Mouse (Mus musculus): Measurements from ENCODE around the gene Dcaf10. TPM values are rescaled to one million over a fixed set of nuclear protein-coding genes. Genes with fewer than 3 reads are reported as not detected.

Gene Dcaf10
- polyA plus RNA-seq (2016; fragmentation: Nextera tagmentation; extraction: Ambion mirVana), result 9.6 and 11.9 TPM in 2 replicates

GRCm38 (mm10) chr4:45341669-45342249, at the start of gene Dcaf10:
Gene Dcaf10, plus strand, starts transcription at chr4:45342101.
- peaks cover 23% of the 10 kb centered on the region for H3K4me1 ChIP-seq
- no peaks in the 10 kb centered on the region for H3K27me3 ChIP-seq (ENCODE audit: low read depth, poor library complexity, severe bottlenecking)
- 2% methylated on average over 42 of the region's 42 CpGs for WGBS
- peaks cover 23% of the 10 kb centered on the region for H3K36me3 ChIP-seq
- no peaks in the 10 kb centered on the region for H3K9me3 ChIP-seq (replicated peaks)
- peak within 1 kb of the TSS; percentile 95 for H3K27ac ChIP-seq
- peak within 1 kb of the TSS; percentile 94 for H3K4me3 ChIP-seq
- peak; percentile 98 for DNase-seq (ENCODE audit: low spot score)

- 22% methylated on average over 27 of the region's 27 CpGs for WGBS
- Histone ChIP-seq H3K9me3 (replicated peaks) (no peaks in the 10 kb centered on the region), H3K4me3 (peak within 1 kb of the TSS; percentile 64), H3K36me3 (peaks cover 15% of the 10 kb centered on the region), H3K4me1 (peaks cover 10% of the 10 kb centered on the region), H3K27ac (peak within 1 kb of the TSS; percentile 37; the same call in 1 of the 2 replicates), H3K27me3 (ENCODE audit: low read depth, poor library complexity, severe bottlenecking) (no peaks in the 10 kb centered on the region)
- DNase-seq (ENCODE audit: low spot score), result peak; percentile 64
Observed at GRCm38 (mm10) chr4:45296662-45297564, 45.0 kb upstream of the Dcaf10 start, which contains the start of gene Trmt10b. Gene Trmt10b, plus strand, starts transcription at chr4:45297127.

- Histone ChIP-seq H3K36me3 (peaks cover 74% of the 10 kb centered on the region), H3K4me1 (no peaks in the 10 kb centered on the region), H3K27ac (no peak overlapping the region), H3K27me3 (ENCODE audit: low read depth, poor library complexity, severe bottlenecking) (no peaks in the 10 kb centered on the region), H3K4me3 (no peak overlapping the region), H3K9me3 (replicated peaks) (no peaks in the 10 kb centered on the region)
- no peak for DNase-seq (ENCODE audit: low spot score)
- WGBS, result 95% methylated on average over 14 of the region's 14 CpGs
Observed at GRCm38 (mm10) chr4:45305536-45305935, 36.4 kb upstream of the Dcaf10 start.

- peak; percentile 40 for DNase-seq (ENCODE audit: low spot score)
- Histone ChIP-seq H3K4me3 (no peak overlapping the region), H3K36me3 (peaks cover 71% of the 10 kb centered on the region), H3K9me3 (replicated peaks) (no peaks in the 10 kb centered on the region), H3K4me1 (no peaks in the 10 kb centered on the region), H3K27me3 (ENCODE audit: low read depth, poor library complexity, severe bottlenecking) (no peaks in the 10 kb centered on the region), H3K27ac (no peak overlapping the region)
- 49% methylated on average over 11 of the region's 11 CpGs for whole genome bisulfite sequencing
Observed at GRCm38 (mm10) chr4:45308046-45308445, 33.9 kb upstream of the Dcaf10 start.

- no peak overlapping the region for H3K4me3 ChIP-seq
- 89% methylated on average over 6 of the region's 6 CpGs for WGBS
- no peaks in the 10 kb centered on the region for H3K27me3 ChIP-seq (ENCODE audit: low read depth, poor library complexity, severe bottlenecking)
- H3K36me3 ChIP-seq, result peaks cover 70% of the 10 kb centered on the region
- no peak overlapping the region for H3K27ac ChIP-seq
- H3K9me3 ChIP-seq (replicated peaks), result no peaks in the 10 kb centered on the region
- DNase-seq (ENCODE audit: low spot score), result no peak
- no peaks in the 10 kb centered on the region for H3K4me1 ChIP-seq
Observed at GRCm38 (mm10) chr4:45308606-45309005, 33.3 kb upstream of the Dcaf10 start.

- peaks cover 68% of the 10 kb centered on the region for H3K36me3 ChIP-seq
Observed at GRCm38 (mm10) chr4:45311056-45311455, 30.8 kb upstream of the Dcaf10 start.

GRCm38 (mm10) chr4:45320159-45320816, 21.6 kb upstream of the Dcaf10 start:
- Histone ChIP-seq H3K36me3 (peaks cover 38% of the 10 kb centered on the region), H3K9me3 (replicated peaks) (no peaks in the 10 kb centered on the region), H3K27me3 (ENCODE audit: low read depth, poor library complexity, severe bottlenecking) (peaks cover 18% of the 10 kb centered on the region), H3K27ac (peak overlapping the region; percentile 95), H3K4me1 (peaks cover 10% of the 10 kb centered on the region), H3K4me3 (peak overlapping the region; percentile 88)
- WGBS, result under 1% methylated on average over 56 of the region's 56 CpGs
- peak; percentile 91 for DNase-seq (ENCODE audit: low spot score)

More at GRCm38 (mm10) chr4:45311056-45311455, 30.8 kb upstream of the Dcaf10 start:
- Histone ChIP-seq H3K9me3 (replicated peaks) (no peaks in the 10 kb centered on the region), H3K27ac (no peak overlapping the region), H3K4me1 (no peaks in the 10 kb centered on the region), H3K4me3 (no peak overlapping the region), H3K27me3 (ENCODE audit: low read depth, poor library complexity, severe bottlenecking) (no peaks in the 10 kb centered on the region)
- no peak for DNase-seq (ENCODE audit: low spot score)
- 100% methylated on average over 2 of the region's 2 CpGs for WGBS

- WGBS, result 94% methylated on average over 7 of the region's 7 CpGs
- Histone ChIP-seq H3K36me3 (no peaks in the 10 kb centered on the region), H3K4me1 (peaks cover 3% of the 10 kb centered on the region), H3K4me3 (no peak overlapping the region), H3K27me3 (ENCODE audit: low read depth, poor library complexity, severe bottlenecking) (0 out of 2 replicates have a peak, but pooled peaks cover 4% of the 10 kb centered on the region), H3K9me3 (replicated peaks) (no peaks in the 10 kb centered on the region), H3K27ac (no peak overlapping the region)
- no peak for DNase-seq (ENCODE audit: low spot score)
Observed at GRCm38 (mm10) chr4:45331139-45331538, 10.8 kb upstream of the Dcaf10 start.

- H3K27ac ChIP-seq, result no peak overlapping the region
- 80% methylated on average over 3 of the region's 3 CpGs for WGBS
Observed at GRCm38 (mm10) chr4:45332466-45332865, 9.4 kb upstream of the Dcaf10 start.

GRCm38 (mm10) chr4:45341226-45341625, 675 bp upstream of the Dcaf10 start:
- DNase-seq (ENCODE audit: low spot score), result no peak
- Histone ChIP-seq H3K27ac (peak overlapping the region; percentile 95), H3K36me3 (peaks cover 19% of the 10 kb centered on the region), H3K4me3 (peak overlapping the region; percentile 94), H3K9me3 (replicated peaks) (no peaks in the 10 kb centered on the region), H3K27me3 (ENCODE audit: low read depth, poor library complexity, severe bottlenecking) (no peaks in the 10 kb centered on the region), H3K4me1 (peaks cover 23% of the 10 kb centered on the region)
- WGBS, result 65% methylated on average over 9 of the region's 9 CpGs

More at GRCm38 (mm10) chr4:45332466-45332865, 9.4 kb upstream of the Dcaf10 start:
- Histone ChIP-seq H3K4me1 (peaks cover 4% of the 10 kb centered on the region), H3K9me3 (replicated peaks) (no peaks in the 10 kb centered on the region), H3K36me3 (no peaks in the 10 kb centered on the region), H3K27me3 (ENCODE audit: low read depth, poor library complexity, severe bottlenecking) (0 out of 2 replicates have a peak, but pooled peaks cover 4% of the 10 kb centered on the region), H3K4me3 (no peak overlapping the region)
- DNase-seq (ENCODE audit: low spot score), result no peak

- peaks cover 31% of the 10 kb centered on the region for H3K36me3 ChIP-seq
- H3K27me3 ChIP-seq (ENCODE audit: low read depth, poor library complexity, severe bottlenecking), result no peaks in the 10 kb centered on the region
- H3K4me1 ChIP-seq, result peaks cover 23% of the 10 kb centered on the region
- peak within 1 kb of the TSS; percentile 95 for H3K27ac ChIP-seq
- peak within 1 kb of the TSS; percentile 94 for H3K4me3 ChIP-seq
- H3K9me3 ChIP-seq (replicated peaks), result no peaks in the 10 kb centered on the region
- no peak for DNase-seq (ENCODE audit: low spot score)
- under 1% methylated on average over 76 of the region's 76 CpGs for WGBS
Observed at GRCm38 (mm10) chr4:45342286-45343155, 620 bp downstream of the Dcaf10 start, which contains the start of gene Exosc3. Gene Exosc3, minus strand, starts transcription at chr4:45342732.

GRCm38 (mm10) chr4:45356653-45357052, 14.8 kb downstream of the Dcaf10 start:
- no peak for DNase-seq (ENCODE audit: low spot score)
- no peaks in the 10 kb centered on the region for H3K27me3 ChIP-seq (ENCODE audit: low read depth, poor library complexity, severe bottlenecking)
- no peaks in the 10 kb centered on the region for H3K9me3 ChIP-seq (replicated peaks)
- peaks cover 52% of the 10 kb centered on the region for H3K36me3 ChIP-seq
- H3K4me3 ChIP-seq, result no peak overlapping the region
- WGBS, result 89% methylated on average over 3 of the region's 3 CpGs
- H3K27ac ChIP-seq, result no peak overlapping the region
- H3K4me1 ChIP-seq, result no peaks in the 10 kb centered on the region
